Mouse (Mus musculus): Measurements from ENCODE around the gene Zpld1. TPM values are rescaled to one million over a fixed set of nuclear protein-coding genes. Genes with fewer than 3 reads are reported as not detected.

The Zpld1 gene
- polyA plus RNA-seq, 1 experiment from 2014 or later, result not detected

GRCm38 (mm10) chr16:55277447-55277846 is 20.3 kb downstream of the Zpld1 start:
- Histone ChIP-seq H3K4me3 (ENCODE audit: low read depth, low read length) (no peak overlapping the region), H3K9me3 (ENCODE audit: low read length) (no peaks in the 10 kb centered on the region), H3K27ac (ENCODE audit: low read depth) (no peak overlapping the region), H3K36me3 (replicated peaks; ENCODE audit: insufficient read depth, low read length) (no peaks in the 10 kb centered on the region), H3K9ac (replicated peaks) (no peak overlapping the region), H3K4me2 (ENCODE audit: low read depth, low read length) (no peak overlapping the region), H3K4me1 (ENCODE audit: insufficient read depth) (no peaks in the 10 kb centered on the region), H3K27me3 (ENCODE audit: insufficient read depth, low read length) (no peaks in the 10 kb centered on the region)
- ATAC-seq, result no peak
- DNase-seq, result no peak
- TF ChIP-seq EP300 (IDR thresholded peaks at IDR 0.05; ENCODE audit: low read depth) (no peak), CTCF (IDR thresholded peaks at IDR 0.05; ENCODE audit: low read depth) (no peak)
- 86% methylated on average over 3 of the region's 3 CpGs for WGBS (ENCODE audit: insufficient replicate concordance)

GRCm38 (mm10) chr16:55265281-55265680 is 32.5 kb downstream of the Zpld1 start:
- no peaks in the 10 kb centered on the region for H3K4me1 ChIP-seq (ENCODE audit: insufficient read depth)
- H3K4me2 ChIP-seq (ENCODE audit: low read depth, low read length), result no peak overlapping the region
- TF ChIP-seq CTCF (IDR thresholded peaks at IDR 0.05; ENCODE audit: low read depth) (no peak), EP300 (IDR thresholded peaks at IDR 0.05; ENCODE audit: low read depth) (no peak)
- no peak overlapping the region for H3K9ac ChIP-seq (replicated peaks)
- H3K27me3 ChIP-seq (ENCODE audit: insufficient read depth, low read length), result no peaks in the 10 kb centered on the region
- no peak overlapping the region for H3K27ac ChIP-seq (ENCODE audit: low read depth)
- DNase-seq (no peak), ATAC-seq (no peak)
- no peak overlapping the region for H3K4me3 ChIP-seq (ENCODE audit: low read depth, low read length)
- H3K36me3 ChIP-seq (replicated peaks; ENCODE audit: insufficient read depth, low read length), result no peaks in the 10 kb centered on the region
- H3K9me3 ChIP-seq (ENCODE audit: low read length), result no peaks in the 10 kb centered on the region
- 53% methylated on average over 4 of the region's 4 CpGs for WGBS (ENCODE audit: insufficient replicate concordance)

GRCm38 (mm10) chr16:55260862-55261574 is 36.8 kb downstream of the Zpld1 start:
- no peak overlapping the region for H3K4me2 ChIP-seq (ENCODE audit: low read depth, low read length)
- ATAC-seq (no peak), DNase-seq (no peak)
- no peaks in the 10 kb centered on the region for H3K9me3 ChIP-seq (ENCODE audit: low read length)
- no peak overlapping the region for H3K9ac ChIP-seq (replicated peaks)
- WGBS (ENCODE audit: insufficient replicate concordance), result 62% methylated on average over 7 of the region's 7 CpGs
- H3K36me3 ChIP-seq (replicated peaks; ENCODE audit: insufficient read depth, low read length), result no peaks in the 10 kb centered on the region
- H3K27me3 ChIP-seq (ENCODE audit: insufficient read depth, low read length), result no peaks in the 10 kb centered on the region
- TF ChIP-seq CTCF (IDR thresholded peaks at IDR 0.05; ENCODE audit: low read depth), result no peak
- H3K27ac ChIP-seq (ENCODE audit: low read depth), result no peak overlapping the region
- no peak overlapping the region for H3K4me3 ChIP-seq (ENCODE audit: low read depth, low read length)
- no peaks in the 10 kb centered on the region for H3K4me1 ChIP-seq (ENCODE audit: insufficient read depth)

DNA sequence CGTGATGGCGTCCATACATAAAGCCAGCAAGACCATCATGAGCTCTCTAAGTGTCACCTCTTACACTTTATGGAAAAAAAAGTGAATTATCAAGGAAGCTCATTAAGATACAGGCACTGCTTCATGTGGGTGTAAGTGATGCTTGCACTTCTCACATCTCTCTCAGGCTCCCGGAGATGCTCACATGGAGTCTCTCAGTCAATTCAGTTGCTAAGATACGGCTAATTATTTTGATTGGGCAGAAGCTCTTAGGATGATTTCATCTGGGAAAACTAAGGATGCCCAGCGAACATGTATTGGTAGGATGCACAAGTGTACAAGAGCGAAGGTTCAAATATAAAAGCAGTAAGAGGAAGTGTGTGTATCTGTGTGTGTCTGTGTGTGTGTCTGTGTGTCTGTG is 38.1 kb downstream of the Zpld1 start:
- no peak overlapping the region for H3K4me2 ChIP-seq (ENCODE audit: low read depth, low read length)
- H3K27ac ChIP-seq (ENCODE audit: low read depth), result no peak overlapping the region
- no peaks in the 10 kb centered on the region for H3K27me3 ChIP-seq (ENCODE audit: insufficient read depth, low read length)
- no peaks in the 10 kb centered on the region for H3K4me1 ChIP-seq (ENCODE audit: insufficient read depth)
- ATAC-seq, result no peak
- no peak overlapping the region for H3K9ac ChIP-seq (replicated peaks)
- no peak for DNase-seq
- WGBS (ENCODE audit: insufficient replicate concordance), result 76% methylated on average over 6 of the region's 6 CpGs
- H3K9me3 ChIP-seq (ENCODE audit: low read length), result no peaks in the 10 kb centered on the region
- TF ChIP-seq CTCF (IDR thresholded peaks at IDR 0.05; ENCODE audit: low read depth), result no peak
- no peak for TF ChIP-seq EP300 (IDR thresholded peaks at IDR 0.05; ENCODE audit: low read depth)
- no peak overlapping the region for H3K4me3 ChIP-seq (ENCODE audit: low read depth, low read length)
- H3K36me3 ChIP-seq (replicated peaks; ENCODE audit: insufficient read depth, low read length), result no peaks in the 10 kb centered on the region

DNA sequence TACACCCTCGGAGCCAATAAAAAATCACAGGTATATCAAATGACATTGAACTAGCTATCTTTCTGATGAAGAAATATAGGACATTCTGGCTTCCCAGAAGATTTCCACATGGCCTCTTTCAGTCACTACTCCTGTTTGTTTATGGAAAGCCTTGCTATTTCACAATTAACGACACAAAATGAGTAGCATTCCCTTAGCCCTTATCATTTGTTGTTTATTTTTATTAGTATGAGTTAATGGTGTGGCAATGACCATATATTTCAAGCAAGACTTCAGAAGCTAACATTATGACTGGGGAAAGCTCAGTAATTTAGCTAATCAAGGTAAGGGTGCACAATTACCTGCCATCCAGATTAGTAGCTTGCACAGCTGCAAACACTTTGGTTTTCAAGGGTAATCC is 56.8 kb downstream of the Zpld1 start:
- Histone ChIP-seq H3K4me2 (ENCODE audit: low read depth, low read length) (no peak overlapping the region), H3K4me1 (ENCODE audit: insufficient read depth) (no peaks in the 10 kb centered on the region), H3K4me3 (ENCODE audit: low read depth, low read length) (no peak overlapping the region), H3K27ac (ENCODE audit: low read depth) (no peak overlapping the region), H3K9ac (replicated peaks) (no peak overlapping the region), H3K9me3 (ENCODE audit: low read length) (no peaks in the 10 kb centered on the region), H3K27me3 (ENCODE audit: insufficient read depth, low read length) (no peaks in the 10 kb centered on the region), H3K36me3 (replicated peaks; ENCODE audit: insufficient read depth, low read length) (no peaks in the 10 kb centered on the region)
- WGBS (ENCODE audit: insufficient replicate concordance), result 63% methylated on average over 2 of the region's 2 CpGs
- ATAC-seq (no peak), DNase-seq (no peak)
- TF ChIP-seq EP300 (IDR thresholded peaks at IDR 0.05; ENCODE audit: low read depth) (no peak), CTCF (IDR thresholded peaks at IDR 0.05; ENCODE audit: low read depth) (no peak)

GRCm38 (mm10) chr16:55228995-55229622 is 68.7 kb downstream of the Zpld1 start:
- no peaks in the 10 kb centered on the region for H3K9me3 ChIP-seq (ENCODE audit: low read length)
- no peak overlapping the region for H3K27ac ChIP-seq (ENCODE audit: low read depth)
- no peak overlapping the region for H3K9ac ChIP-seq (replicated peaks)

More at GRCm38 (mm10) chr16:55228995-55229622, 68.7 kb downstream of the Zpld1 start:
- TF ChIP-seq EP300 (IDR thresholded peaks at IDR 0.05; ENCODE audit: low read depth) (no peak), CTCF (IDR thresholded peaks at IDR 0.05; ENCODE audit: low read depth) (no peak)
- 79% methylated on average over 1 of the region's 1 CpGs for WGBS (ENCODE audit: insufficient replicate concordance)
- Histone ChIP-seq H3K4me3 (ENCODE audit: low read depth, low read length) (no peak overlapping the region), H3K36me3 (replicated peaks; ENCODE audit: insufficient read depth, low read length) (no peaks in the 10 kb centered on the region), H3K4me2 (ENCODE audit: low read depth, low read length) (no peak overlapping the region), H3K27me3 (ENCODE audit: insufficient read depth, low read length) (no peaks in the 10 kb centered on the region), H3K4me1 (ENCODE audit: insufficient read depth) (no peaks in the 10 kb centered on the region)
- no peak for DNase-seq
- ATAC-seq, result no peak

Measured in liver, postnatal 0 days (tissue).